Mouse (Mus musculus) testis, adult 2 months (tissue): Measurements from ENCODE around the gene Tns2. TPM values are rescaled to one million over a fixed set of nuclear protein-coding genes. Genes with fewer than 3 reads are reported as not detected.

Experiments
- H3K27ac ChIP-seq: fragments of 200-500 bp; 2 replicates; pipeline ENCODE4 v1.5.1; 2012; ENCODE audit warnings: low read depth, low read length; ENCODE audit not compliant: control insufficient read depth, insufficient read depth
- H3K27me3 ChIP-seq: fragments of 200-500 bp; 2 replicates; pipeline ENCODE4 v1.6.1; 2012; ENCODE audit warnings: mild to moderate bottlenecking, low read length, moderate library complexity; ENCODE audit not compliant: control insufficient read depth, insufficient read depth
- H3K36me3 ChIP-seq: fragments of 200-500 bp; 2 replicates; pipeline ENCODE4 v1.6.1; 2012; ENCODE audit warnings: mild to moderate bottlenecking, low read length; ENCODE audit not compliant: control insufficient read depth, insufficient read depth
- H3K4me1 ChIP-seq: fragments of 200-500 bp; 2 replicates; pipeline ENCODE4 v1.6.1; 2012; ENCODE audit warnings: low read length; ENCODE audit not compliant: control insufficient read depth, insufficient read depth
- H3K4me3 ChIP-seq: fragments of 200-500 bp; 2 replicates; pipeline ENCODE4 v1.5.1; 2012; ENCODE audit warnings: low read depth, mild to moderate bottlenecking, low read length, moderate library complexity, mixed read lengths; ENCODE audit not compliant: control insufficient read depth
- CTCF ChIP-seq: fragments of 200-500 bp; IDR thresholded peaks from 2 replicates; pipeline ENCODE4 v1.5.1; 2012; ENCODE audit warnings: low read depth, mild to moderate bottlenecking, inconsistent platforms, low read length, moderate library complexity; ENCODE audit not compliant: control insufficient read depth, insufficient read depth, insufficient replicate concordance
- POLR2A ChIP-seq: fragments of 200-500 bp; IDR thresholded peaks from 2 replicates; pipeline ENCODE4 v1.6.1; 2012; ENCODE audit warnings: low read depth, mild to moderate bottlenecking, inconsistent platforms, low read length, moderate library complexity; ENCODE audit not compliant: control insufficient read depth
- polyA plus RNA-seq: library from polyadenylated mRNA; depleted of rRNA; stranded (reverse); fragments of >200 nt; gene quantifications from 2 replicates; pipeline ENCODE4 v1.2.3, GENCODE M21; 2012

Gene Tns2
- polyA plus RNA-seq, 1 experiment = 6.9 TPM

GRCm38 (mm10) chr15:102112827-102113226, 12.6 kb downstream of the Tns2 start:
- Histone ChIP-seq H3K36me3 (no peaks in the 10 kb centered on the region), H3K27ac (no peak overlapping the region)
- no peak for TF ChIP-seq POLR2A
- no peak for TF ChIP-seq CTCF

GRCm38 (mm10) chr15:102113674-102114073, 13.5 kb downstream of the Tns2 start:
- Histone ChIP-seq H3K4me1 (peaks cover 3% of the 10 kb centered on the region), H3K27me3 (no peaks in the 10 kb centered on the region), H3K27ac (no peak overlapping the region), H3K36me3 (no peaks in the 10 kb centered on the region), H3K4me3 (no peak overlapping the region)
- TF ChIP-seq CTCF (no peak), POLR2A (no peak)

More at GRCm38 (mm10) chr15:102112827-102113226, 12.6 kb downstream of the Tns2 start:
- no peak overlapping the region for H3K4me3 ChIP-seq
- peaks cover 3% of the 10 kb centered on the region for H3K4me1 ChIP-seq
- H3K27me3 ChIP-seq = no peaks in the 10 kb centered on the region

GRCm38 (mm10) chr15:102114651-102115260, 14.5 kb downstream of the Tns2 start:
- TF ChIP-seq POLR2A (no peak), CTCF (no peak)
- Histone ChIP-seq H3K4me3 (no peak overlapping the region), H3K27ac (no peak overlapping the region), H3K27me3 (no peaks in the 10 kb centered on the region), H3K4me1 (peaks cover 3% of the 10 kb centered on the region), H3K36me3 (no peaks in the 10 kb centered on the region)

- TF ChIP-seq CTCF (no peak), POLR2A (no peak)
- H3K27ac ChIP-seq = no peak overlapping the region
- no peak overlapping the region for H3K4me3 ChIP-seq
- H3K36me3 ChIP-seq = no peaks in the 10 kb centered on the region
- H3K4me1 ChIP-seq = peaks cover 3% of the 10 kb centered on the region
- H3K27me3 ChIP-seq = no peaks in the 10 kb centered on the region
Measured at GRCm38 (mm10) chr15:102115731-102116231, 15.6 kb downstream of the Tns2 start.

- H3K4me3 ChIP-seq = peak overlapping the region; percentile 68
- H3K27me3 ChIP-seq = no peaks in the 10 kb centered on the region
- H3K27ac ChIP-seq = no peak overlapping the region
- no peaks in the 10 kb centered on the region for H3K36me3 ChIP-seq
- no peak; the same call in 1 of the 2 replicates for TF ChIP-seq POLR2A
- peak; percentile 6; the same call in 1 of the 2 replicates for TF ChIP-seq CTCF
- peaks cover 3% of the 10 kb centered on the region for H3K4me1 ChIP-seq
Measured at GRCm38 (mm10) chr15:102116753-102117415, 16.7 kb downstream of the Tns2 start.

- Histone ChIP-seq H3K27me3 (no peaks in the 10 kb centered on the region), H3K36me3 (no peaks in the 10 kb centered on the region), H3K4me3 (peak overlapping the region; percentile 68), H3K27ac (no peak overlapping the region), H3K4me1 (peaks cover 3% of the 10 kb centered on the region)
- TF ChIP-seq CTCF (peak; percentile 25; the same call in 1 of the 2 replicates), POLR2A (no peak)
Measured at GRCm38 (mm10) chr15:102117461-102118443, 17.5 kb downstream of the Tns2 start.

- Histone ChIP-seq H3K4me1 (peaks cover 3% of the 10 kb centered on the region), H3K27me3 (no peaks in the 10 kb centered on the region), H3K27ac (peak overlapping the region; percentile 35; the same call in 1 of the 2 replicates), H3K36me3 (no peaks in the 10 kb centered on the region), H3K4me3 (peak overlapping the region; percentile 68)
- no peak for TF ChIP-seq CTCF
- peak; percentile 38; the same call in 1 of the 2 replicates for TF ChIP-seq POLR2A
Measured at GRCm38 (mm10) chr15:102118591-102118990, 18.4 kb downstream of the Tns2 start.
